Comparison of ENCODE assay signal across 8 mouse cellular contexts in genomic region chr3:103278561-103279181, GRCm38 (mm10). TPM values are rescaled to one million over a fixed set of nuclear protein-coding genes. Genes with fewer than 3 reads are reported as not detected.
A peak's percentile ranks its signal among the peaks of the same experiment; 100 is the strongest.
DNase-seq lines count a peak whose midpoint lies in the region; ATAC-seq and TF ChIP-seq lines count a peak whose summit lies in the region.

No protein-coding gene starts in this region.

- TF ChIP-seq CTCF in E14TG2a.4 (conservative IDR thresholded peaks at IDR 0.05; ENCODE audit: low read length): no peak

- H3K4me1 ChIP-seq in E14TG2a.4 (replicated peaks; ENCODE audit: low read depth, low read length): peaks cover 33% of the 10 kb centered on the region
- H3K4me1 ChIP-seq in heart, embryonic 10.5 days: peaks cover 17% of the 10 kb centered on the region; the same call in 1 of the 2 replicates

- WGBS in heart, embryonic 10.5 days: 7% methylated on average over 11 of the region's 11 CpGs

- ATAC-seq in common myeloid progenitor, adult 5-6 weeks (replicated peaks; ENCODE audit: low read depth, poor library complexity, severe bottlenecking): peak; percentile 59

- H3K27ac ChIP-seq in heart, embryonic 10.5 days: peak overlapping the region; percentile 99

- H3K9me3 ChIP-seq in E14TG2a.4 (ENCODE audit: low read length): no peaks in the 10 kb centered on the region
- no peaks in the 10 kb centered on the region for H3K9me3 ChIP-seq in heart, embryonic 10.5 days

- H3K4me3 ChIP-seq in E14TG2a.4 (replicated peaks; ENCODE audit: low read length): peak overlapping the region; percentile 97
- peak overlapping the region; percentile 100 for H3K4me3 ChIP-seq in heart, embryonic 10.5 days

- no peaks in the 10 kb centered on the region for H3K27me3 ChIP-seq in E14TG2a.4 (ENCODE audit: insufficient read depth, low read length)
- no peaks in the 10 kb centered on the region for H3K27me3 ChIP-seq in heart, embryonic 10.5 days (ENCODE audit: insufficient read depth, poor library complexity, severe bottlenecking)

- peak; percentile 90 for DNase-seq in heart, adult 11 months
- DNase-seq in heart, postnatal 25 days (ENCODE audit: low spot score): no peak
- peak; percentile 78 for DNase-seq in heart, embryonic 10.5 days (ENCODE audit: low spot score)
- peak; percentile 25 to 50 for DNase-seq in kidney, postnatal 4 days
- peak; percentile 11 for DNase-seq in mesoderm, embryonic 11.5 days (ENCODE audit: low read depth, low spot score)
- peak; percentile 18 for DNase-seq in testis, postnatal 14 days (ENCODE audit: low spot score)

- intact Hi-C loops in heart, postnatal 25 days (cut with DNase I): no loop called here

- peaks cover 14% of the 10 kb centered on the region for H3K36me3 ChIP-seq in E14TG2a.4 (ENCODE audit: insufficient read depth, low read length)
- H3K36me3 ChIP-seq in heart, embryonic 10.5 days: peaks cover 12% of the 10 kb centered on the region

RNA-seq across cellular contexts. Expression of gene Trim33, which starts 0.4 kb away (rescaled TPM):
- 10 to 100 TPM; 13.8 to 15.6 TPM for total RNA-seq in heart, postnatal 25 days (2021)
- total RNA-seq in common myeloid progenitor, adult 5-6 weeks (2017): 90.1 and 97.9 TPM in 2 replicates
- 19.0 and 22.2 TPM in 2 replicates for polyA plus RNA-seq in heart, embryonic 10.5 days (2016; fragmentation: Nextera tagmentation; extraction: Ambion mirVana)
